Mouse (Mus musculus): ENCODE measurements at regions not wholly inside any gene's neighbourhood (a gene's known extent, or its start where the extent isn't known, plus 50 kb on each side); places are given as distances from the start of the nearest gene placed in this dataset.
A peak's percentile ranks its signal among the peaks of the same experiment; 100 is the strongest.

DNA sequence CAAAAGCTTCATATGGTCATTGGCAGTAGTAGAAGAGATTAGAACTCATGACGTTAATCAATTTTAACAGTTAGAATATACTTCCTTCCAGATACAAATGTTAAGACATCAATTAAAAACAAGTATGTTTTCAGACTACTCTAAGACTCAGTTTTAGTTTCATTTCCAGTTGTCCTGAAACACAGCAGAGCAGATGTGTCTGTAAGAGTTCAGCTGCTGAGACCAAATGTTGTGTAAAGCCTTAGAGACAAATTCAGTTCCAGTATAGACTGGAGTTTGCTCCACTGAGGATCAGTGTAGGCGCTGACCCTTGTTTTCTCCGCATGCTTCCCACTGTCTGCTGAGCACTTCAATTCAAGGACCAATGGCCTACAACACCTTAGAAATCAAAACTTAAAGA lies 158.1 kb upstream of the Bmper start:
- no peak for DNase-seq

DNA sequence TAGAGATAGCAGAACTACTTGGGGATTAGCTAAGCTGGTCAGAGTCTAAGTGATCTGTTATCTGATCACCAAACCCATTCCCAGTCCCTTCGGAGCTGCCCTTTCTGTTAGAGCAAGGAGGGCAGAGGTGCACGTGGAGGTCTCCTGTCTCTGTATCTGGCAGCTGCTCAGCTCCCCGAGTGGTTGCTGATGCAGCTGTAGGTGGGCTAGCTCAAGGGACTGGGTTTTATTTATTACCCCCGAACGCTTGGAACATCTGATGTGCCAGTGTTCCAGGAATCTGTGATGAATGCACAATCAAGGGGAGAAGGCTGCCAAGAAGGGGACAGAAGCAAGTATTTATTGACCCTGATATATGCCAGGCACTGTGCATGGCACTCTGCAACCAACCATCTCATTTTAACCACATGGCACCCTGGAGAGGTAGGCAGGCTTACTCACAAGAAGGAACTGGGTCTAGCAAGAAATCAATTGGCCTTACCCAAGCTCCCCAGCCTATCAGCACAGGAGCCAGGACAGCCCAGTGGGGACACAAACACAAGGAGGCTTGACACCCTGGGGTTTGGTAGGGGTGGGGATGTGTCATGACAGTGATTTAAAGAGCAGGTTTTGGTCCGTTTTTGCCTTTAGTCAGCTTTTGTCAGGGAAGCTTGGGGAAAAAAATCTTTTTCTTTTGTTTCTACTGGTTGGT lies 154.6 kb upstream of the Bmper start:
- no peak for DNase-seq

DNA sequence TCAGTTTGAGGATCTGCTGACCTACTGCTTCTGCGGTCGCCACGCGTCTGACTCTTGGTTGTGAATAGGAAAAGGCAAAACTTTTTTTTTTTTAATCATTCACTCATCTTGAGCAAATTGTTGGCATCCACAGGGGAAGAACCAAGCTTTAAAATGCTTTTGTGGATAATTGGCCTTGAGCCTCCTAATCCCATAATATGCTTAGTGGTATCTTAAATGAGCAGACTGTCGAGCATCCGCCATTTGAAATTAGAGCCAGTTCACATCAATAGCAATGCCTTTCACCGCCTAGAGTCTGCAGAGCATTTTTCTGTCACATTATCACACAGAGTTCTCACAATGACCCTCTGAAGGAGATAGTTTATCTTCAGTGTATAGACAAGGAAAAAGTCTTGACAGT lies 153.7 kb upstream of the Bmper start:
- DNase-seq, result no peak

DNA sequence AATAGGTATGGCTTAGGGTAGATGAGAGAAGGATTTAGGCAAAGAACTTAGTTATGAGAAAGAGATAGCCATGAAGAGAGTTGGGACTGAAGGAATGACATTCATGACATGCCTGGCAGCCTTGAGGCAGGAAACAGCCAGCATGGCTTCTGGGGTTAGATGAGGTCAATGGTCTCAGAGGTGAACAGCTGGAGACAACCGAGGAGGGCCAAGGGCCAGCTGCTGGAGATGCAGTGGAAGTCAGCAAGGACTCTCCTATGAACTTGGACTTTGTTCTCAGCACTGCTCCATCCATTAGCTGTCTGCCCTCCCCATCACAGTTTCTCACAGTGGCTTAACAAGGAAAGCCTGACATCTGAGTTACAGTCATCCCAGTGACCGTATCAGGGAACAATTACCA lies 151.9 kb upstream of the Bmper start:
- DNase-seq, result no peak

DNA sequence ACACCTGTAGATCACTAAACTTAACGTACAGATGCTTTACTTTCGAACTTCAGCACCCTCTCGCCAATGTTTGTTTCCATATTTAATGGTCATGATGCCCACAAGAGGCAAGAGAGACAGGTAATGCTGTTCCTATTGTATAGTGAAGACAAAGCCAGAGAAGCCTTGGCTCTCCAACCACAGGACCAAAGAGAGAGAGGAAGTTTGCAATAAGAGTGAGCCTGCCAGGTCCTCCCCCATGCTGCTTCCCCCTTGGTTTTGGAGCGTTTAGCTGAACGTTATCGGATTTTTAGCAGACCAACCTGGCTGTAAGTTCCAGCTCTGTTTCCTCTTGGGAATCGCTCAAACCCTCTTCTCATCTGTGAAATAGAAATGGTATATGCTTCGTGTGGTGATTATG lies 150.1 kb upstream of the Bmper start:
- DNase-seq, result no peak

DNA sequence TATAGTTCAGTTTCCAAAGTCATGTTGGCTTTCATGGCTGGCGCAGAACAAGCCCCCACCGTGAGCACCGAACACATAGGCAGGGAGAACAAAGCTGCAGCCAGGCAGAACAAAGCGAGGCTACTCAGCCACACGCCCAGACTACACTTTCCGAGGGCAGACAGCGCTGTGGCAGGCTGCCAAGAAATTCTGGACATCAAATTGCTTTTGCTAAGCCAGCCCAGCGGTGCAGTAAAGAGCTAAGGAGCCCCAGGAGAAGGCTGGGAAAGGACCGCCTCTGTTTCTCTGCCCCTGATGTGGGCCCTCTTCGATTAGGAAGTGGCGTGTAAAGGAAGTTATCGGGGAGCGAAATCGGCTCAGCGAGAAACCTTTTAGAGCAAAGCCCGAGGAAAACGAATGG lies 139.3 kb upstream of the Bmper start:
- DNase-seq, result peak; percentile 41 to 57

DNA sequence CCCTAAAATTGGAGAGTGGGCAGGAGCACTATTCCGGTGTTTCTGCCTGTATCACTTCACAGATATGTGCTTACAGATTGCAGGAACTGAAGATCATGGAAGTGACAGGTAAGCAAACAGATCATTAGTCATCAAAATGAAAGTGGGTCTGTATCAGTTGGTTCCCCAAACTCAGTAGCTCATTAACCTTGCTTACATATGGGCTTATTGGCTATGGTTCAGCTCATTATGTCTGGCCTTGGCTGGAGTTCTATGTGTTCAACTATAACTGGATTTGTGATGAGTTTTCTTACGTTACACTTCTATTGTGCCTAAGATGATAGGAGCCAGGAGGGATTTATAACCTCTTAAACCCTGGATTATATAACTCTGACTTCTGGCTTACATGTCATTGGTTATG lies 133.5 kb upstream of the Bmper start:
- DNase-seq, result no peak

DNA sequence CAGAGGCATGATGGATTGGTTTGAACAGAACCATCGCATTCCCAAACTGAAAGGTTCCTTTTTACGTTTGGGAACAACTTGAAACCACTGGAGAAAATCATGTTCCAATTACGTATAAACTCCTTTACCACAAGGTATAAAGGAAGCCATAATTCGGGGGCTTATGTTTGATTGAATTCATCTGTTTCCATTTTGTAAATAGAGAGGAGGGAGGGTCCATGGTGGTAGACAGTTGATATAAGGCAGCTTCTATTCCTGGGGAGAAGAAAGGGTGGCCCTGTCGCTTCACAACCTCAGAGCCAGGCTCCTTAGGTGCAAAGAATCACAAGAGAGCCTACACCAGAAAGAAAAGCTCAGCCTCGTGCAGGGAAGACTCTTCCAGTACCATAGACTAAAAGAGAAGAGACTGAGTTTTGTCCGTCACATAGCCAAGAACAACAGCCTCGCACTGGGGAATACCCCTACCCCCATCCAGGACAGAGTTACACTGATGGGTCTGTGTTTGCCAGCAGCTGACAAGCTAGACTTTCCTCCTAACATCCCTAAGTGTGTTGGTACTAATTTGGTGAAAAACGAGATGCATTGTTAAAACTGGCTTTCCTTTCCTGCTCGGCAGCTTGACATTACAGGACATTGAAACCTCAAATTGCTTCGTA lies 125.6 kb upstream of the Bmper start:
- no peak for DNase-seq

DNA sequence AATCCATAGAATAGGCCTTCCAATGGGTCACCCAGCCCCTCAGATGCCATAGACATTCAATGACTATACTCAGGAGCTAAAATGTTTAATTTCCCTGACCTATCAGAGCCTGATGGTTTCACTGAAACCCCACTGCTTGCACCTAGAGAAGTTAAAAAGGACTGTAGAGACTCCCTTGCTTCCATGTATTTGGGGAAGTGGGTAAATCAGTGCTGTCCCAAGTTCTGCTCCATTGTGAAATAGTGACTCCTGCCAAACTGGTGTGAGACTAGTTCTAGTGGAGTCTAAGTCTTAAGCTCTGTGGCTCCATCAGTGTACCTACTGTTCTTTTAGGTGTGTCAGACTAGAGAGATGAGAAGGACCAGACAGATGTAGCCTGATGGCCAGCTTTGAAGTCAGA lies 121.3 kb upstream of the Bmper start:
- DNase-seq, result no peak

DNA sequence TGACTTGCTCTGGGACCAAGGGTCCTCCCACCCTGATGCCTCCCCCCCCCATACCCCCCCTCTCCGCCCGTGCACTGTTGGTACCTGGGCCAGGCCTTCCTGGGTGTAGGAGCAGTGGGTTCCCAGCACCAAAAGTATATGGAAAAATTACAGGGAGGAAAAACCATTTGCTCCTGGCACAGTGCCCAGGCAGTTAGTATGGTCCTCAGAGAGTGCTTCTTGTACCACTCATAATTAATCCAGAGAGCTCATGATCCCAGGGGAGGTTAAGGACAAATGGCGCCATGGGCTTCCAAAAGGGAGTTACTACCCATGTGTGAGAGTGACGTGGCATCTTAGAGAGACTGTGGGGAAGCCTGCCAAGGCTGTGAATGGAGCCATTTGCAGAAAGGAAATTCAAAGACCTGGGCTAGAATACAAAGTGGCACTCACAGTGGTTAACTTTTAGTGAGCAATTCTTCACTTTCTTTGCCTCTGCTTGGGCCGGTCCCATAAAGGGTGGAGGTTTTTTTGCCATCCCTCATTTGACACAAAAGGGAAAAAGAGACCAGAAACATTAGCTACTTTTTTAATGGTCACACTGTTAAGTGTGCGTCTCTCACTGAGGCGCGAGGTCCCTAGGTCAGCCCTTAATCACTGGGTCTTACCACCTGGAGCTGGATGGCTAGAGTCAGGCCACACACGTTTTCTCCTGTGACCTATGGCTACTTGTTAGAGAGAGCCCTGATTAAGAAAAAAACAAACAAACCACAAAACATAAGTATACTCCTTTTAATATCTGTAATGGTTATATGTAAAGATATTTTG lies 120.7 kb upstream of the Bmper start:
- peak in 1 of 2 experiments; percentile 4 for DNase-seq

DNA sequence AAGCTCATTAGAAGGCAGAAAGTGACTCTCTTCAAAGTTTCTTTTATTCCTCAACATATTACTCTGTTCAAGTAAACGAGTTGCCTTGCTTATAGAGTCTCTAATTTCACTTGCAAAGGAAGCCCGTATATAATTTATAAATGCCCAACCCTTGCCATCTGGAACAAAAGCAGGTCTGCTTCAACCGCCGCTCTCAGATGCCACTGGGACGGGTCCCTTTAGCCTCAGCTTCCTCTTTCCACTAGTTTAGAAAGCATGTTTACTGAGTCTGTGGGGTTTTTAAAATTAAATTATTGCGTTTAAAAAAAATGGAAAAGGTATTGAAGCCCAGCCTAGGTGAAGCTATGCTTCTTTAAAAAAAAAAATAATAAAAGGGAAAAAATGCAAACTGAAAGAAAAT lies 111.4 kb upstream of the Bmper start:
- DNase-seq, result no peak

DNA sequence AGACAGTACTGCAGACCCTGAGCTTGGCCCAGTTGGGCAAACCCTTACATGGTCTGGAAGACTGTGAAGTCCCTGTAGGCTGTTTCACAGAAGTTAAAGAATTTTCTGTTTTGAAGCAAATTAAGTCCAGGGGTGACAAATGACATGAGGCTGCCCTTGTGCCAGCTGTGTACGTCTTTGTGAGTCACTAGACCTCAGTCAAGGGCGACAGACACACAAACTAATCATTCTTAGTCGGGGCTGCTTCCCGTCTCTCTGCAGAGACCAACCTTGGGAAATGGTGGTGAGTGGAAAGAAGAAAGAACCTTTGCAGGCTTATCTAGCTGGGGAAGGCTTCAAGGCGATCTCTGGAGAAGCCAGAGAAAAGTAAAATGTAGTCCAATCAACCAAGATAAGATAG lies 107.8 kb upstream of the Bmper start:
- no peak for DNase-seq

DNA sequence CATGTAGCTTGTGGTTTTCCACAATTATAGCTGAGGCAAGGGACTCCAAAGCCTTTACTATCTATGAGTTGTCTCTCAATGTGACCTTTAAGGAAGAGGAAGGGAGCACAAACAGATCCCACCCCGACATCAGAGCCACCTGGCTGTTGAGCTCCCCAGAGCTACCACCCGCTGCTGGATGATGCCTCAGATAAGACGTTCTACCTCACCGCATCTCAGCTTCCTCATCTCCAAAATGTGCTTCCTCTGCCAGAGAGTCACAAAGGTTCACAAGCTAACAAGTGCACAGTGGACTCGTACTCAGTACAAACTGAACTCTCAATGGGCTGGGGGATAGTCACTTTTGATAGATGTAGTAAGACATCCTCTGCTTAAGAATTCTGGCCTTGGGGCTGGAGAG lies 107.3 kb upstream of the Bmper start:
- DNase-seq, result no peak

DNA sequence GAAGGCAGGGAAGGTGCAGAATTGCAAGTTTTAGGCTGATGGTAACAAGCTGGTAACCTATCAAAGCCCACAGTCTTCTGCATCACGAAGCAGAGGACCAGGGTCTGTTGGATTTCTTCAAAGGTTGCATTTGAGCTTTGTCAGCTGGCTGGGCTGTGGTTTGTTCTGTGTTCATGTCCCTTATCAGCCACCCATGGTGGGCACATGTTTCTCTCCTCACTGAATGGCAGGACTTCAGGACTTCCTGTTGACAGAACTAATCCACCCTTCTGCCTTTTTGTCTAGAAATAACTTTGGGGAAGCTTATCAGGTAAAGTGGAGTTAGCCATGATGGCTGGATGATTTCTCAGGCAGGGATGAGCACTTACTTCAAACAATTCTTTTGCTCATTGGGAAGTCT lies 106.6 kb upstream of the Bmper start:
- DNase-seq, result no peak

DNA sequence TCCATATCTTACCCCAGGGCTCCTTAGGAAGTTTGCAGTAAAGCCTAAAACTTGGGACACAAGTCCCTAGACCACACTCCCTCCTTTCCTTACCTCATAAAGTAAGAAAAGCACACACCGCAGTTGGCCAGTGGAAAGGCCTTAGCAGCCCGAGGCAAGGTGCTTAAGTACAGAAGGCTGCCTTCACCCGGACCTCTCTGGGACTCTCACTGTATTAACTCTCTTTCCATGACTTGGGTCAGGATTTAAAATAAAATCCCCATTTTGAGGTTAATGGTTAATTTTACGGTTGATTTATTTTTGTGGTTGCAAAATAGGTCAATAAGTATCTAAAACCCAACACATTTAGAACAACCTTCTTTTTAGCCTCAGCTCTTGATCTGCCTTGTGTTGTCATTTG lies 103.1 kb upstream of the Bmper start:
- DNase-seq, result no peak

DNA sequence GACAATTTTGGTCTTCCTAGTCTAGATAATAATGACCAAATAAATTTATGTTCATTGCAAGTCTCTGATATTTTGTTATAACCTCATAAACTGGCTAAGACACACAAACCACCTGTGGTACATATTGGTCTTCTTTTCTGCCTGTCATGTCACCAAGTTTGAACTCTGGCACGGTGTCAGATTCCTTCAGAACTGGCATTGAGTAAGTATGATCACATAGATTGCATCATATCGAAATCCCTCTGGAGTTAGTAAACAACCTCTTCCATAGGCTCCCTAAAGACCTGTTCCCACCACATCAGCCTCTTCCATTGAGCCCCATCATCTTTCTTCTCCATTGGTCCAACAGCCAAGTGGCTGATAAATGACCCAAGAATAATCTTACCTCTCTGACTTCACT lies 102.1 kb upstream of the Bmper start:
- DNase-seq, result no peak

DNA sequence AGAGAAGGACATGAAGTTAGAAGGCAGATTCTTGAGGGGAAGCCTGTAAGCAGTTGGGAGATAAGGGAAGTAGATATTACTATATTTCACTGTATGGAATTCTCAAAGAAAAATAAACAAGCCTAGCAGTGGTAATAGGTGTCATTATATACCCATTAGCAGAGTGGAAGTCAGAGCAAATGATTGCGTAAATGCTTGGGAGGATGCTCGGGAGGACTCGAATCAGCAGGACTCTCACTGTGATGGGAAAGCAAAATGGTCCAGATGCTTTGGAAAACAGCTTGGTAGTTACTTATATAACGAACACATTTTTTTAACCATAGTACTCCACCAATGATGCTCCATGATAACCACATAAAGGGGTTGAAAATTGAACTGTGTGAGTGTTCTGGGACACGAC lies 100.4 kb upstream of the Bmper start:
- no peak for DNase-seq

DNA sequence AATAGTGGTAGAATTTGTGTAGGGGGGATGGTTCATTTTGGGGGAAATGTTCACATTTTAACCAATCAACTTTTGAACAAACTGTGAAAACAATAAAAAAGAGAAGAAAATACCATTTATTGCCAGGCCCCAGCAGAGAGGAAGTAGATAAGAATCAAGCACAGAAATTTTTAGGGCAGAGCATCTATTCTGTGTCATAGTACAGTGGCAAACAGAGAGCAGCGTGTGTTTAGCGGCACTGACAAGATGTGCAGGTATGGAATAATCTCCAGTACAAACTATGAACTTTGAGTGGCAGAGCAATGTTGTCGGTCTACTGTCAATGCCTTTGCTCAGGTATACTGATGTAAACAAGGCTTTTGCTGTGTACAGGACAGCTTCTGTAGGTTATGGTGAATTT lies 99.4 kb upstream of the Bmper start:
- DNase-seq, result no peak

DNA sequence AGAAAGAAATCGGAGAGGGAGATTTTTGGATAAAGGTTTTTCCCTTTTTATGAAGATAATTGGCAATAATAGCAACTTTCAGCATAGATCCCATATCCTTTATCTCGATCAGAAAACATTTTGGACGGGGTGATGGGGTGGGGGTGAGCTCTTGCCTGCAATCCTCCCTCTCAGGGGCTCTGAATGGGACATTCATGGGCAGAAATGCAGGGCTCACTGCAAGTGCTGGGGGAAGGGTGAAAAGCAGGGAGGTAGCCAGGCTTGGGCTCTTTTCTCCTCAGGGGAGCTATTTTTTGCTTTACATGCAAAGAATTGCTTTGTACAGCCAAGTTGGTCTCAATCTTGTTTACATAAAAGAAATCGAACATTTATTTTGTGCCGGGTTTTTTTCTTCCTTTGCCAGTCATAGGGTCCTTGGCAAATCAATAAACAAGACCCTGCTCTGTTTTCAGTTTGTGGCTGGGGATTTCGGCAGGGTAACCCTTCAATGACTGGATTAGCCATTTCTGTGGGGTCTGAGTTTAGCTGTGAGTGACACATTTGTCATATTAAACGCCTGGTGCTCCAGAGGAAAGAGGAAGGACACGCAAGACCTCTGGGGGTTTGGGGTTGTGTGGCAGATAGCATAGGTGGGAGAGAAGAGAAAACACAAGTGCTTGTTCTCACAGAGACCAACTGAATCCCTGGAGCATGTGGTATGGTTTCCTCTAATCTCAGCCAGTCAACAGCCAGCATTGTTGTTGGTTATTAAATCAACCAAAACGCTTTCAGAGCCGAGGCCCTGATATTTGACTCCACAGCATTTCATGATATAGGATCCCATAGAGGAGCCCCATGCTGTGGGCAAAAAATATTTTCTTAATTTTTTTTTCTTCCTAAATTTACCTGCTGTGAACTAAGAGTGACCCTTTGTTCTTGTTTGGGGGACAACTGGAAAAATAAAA lies 96.8 kb upstream of the Bmper start:
- no peak for DNase-seq

DNA sequence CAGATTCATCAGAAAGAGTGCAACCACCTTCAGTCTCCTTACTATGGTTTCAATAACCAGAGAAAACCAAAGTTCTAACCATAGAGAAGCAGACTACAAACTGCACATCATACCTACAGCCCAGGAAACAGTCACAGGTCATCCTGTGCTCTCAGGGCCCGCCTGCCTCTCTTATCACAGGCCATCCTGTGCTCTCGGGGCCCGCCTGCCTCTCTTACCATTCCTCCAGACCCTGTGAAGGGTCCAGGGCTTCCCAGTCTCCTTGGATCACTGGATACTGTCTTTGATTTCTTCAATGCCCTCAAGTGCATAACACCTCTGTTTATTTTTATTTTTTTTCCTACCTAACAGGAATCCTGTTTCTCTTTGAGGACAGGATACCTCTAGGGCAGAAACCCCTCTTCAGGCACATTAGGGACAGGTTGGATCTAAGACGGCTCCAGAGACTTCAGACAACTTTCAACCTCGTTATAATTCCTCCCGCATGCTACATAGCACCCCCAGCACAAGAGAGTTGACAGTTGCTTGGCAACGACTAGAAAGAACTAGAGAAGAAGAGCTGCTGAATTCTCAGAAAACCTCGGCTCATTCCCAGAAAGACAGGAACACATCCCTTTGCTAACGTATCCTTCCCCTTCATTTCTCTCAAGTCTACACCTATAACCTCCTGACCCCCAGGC lies 95.4 kb upstream of the Bmper start:
- DNase-seq, result no peak

DNA sequence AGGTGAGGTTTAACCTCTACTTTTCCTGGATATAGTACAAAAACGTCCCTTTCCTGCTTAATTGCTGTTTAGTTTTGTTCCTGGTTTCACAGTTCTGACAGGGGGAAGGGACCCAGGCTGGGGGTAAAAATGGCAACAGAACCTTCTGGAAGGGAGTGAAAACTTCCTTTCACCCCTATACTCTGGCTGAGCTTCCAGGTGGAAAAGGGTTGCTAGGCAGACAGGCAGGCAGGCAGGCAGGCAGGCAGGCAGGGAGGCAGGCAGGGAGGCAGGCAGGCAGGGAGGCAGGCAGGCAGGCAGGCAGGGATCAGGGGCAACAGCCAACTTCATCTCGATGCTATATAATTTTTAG lies 94.9 kb upstream of the Bmper start:
- DNase-seq, result no peak

DNA sequence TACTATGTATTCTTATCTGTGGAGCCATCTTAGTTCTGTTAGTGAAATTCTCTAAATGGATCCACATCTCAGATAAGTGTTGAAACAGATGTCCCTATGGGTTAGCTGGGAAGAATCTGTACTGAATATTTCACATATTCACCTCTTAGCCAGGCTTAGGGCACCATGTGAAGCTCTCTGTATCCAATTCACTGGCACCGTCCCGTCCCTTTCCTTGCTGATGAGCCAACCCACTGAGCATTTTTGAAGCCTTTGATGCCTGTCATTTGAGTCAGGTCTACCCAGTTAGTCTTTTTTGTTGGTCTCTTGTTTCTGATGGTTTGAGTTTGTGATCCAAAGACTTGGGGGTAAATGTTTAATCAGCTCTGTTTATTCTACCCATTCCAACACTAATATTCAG lies 88.9 kb upstream of the Bmper start:
- DNase-seq, result no peak
